Mouse (Mus musculus): ENCODE measurements around the gene Itga3. TPM values are rescaled to one million over a fixed set of nuclear protein-coding genes. Genes with fewer than 3 reads are reported as not detected.
A peak's percentile ranks its signal among the peaks of the same experiment; 100 is the strongest.

Gene Itga3
- total RNA-seq, 2 experiments from 2014 or later: 13.6 to 16.2 TPM

GRCm38 (mm10) chr11:95039766-95040165, 36.8 kb downstream of the Itga3 start:
- DNase-seq (ENCODE audit: extremely low spot score in 1 of 2, low spot score in 2 of 2): no peak
- intact Hi-C loops (cut with DNase I): no loop called here

GRCm38 (mm10) chr11:95038818-95039655, 37.6 kb downstream of the Itga3 start:
- DNase-seq (ENCODE audit: extremely low spot score in 1 of 2, low spot score in 2 of 2): no peak
- intact Hi-C loops (cut with DNase I): no loop called here

GRCm38 (mm10) chr11:95038156-95038817, 38.3 kb downstream of the Itga3 start:
- no peak for DNase-seq (ENCODE audit: extremely low spot score in 1 of 2, low spot score in 2 of 2)
- intact Hi-C loops (cut with DNase I): no loop called here

- DNase-seq (ENCODE audit: extremely low spot score in 1 of 2, low spot score in 2 of 2): no peak
- intact Hi-C loops (cut with DNase I): no loop called here
These were observed 39.3 kb downstream of the Itga3 start for GRCm38 (mm10) chr11:95037306-95037705.

- no peak for DNase-seq (ENCODE audit: extremely low spot score in 1 of 2, low spot score in 2 of 2)
- intact Hi-C loops (cut with DNase I): no loop called here
These were observed 40.1 kb downstream of the Itga3 start for GRCm38 (mm10) chr11:95036521-95036920.

GRCm38 (mm10) chr11:95034902-95035301, 41.7 kb downstream of the Itga3 start:
- DNase-seq (ENCODE audit: extremely low spot score in 1 of 2, low spot score in 2 of 2): no peak
- intact Hi-C loops (cut with DNase I): no loop called here

GRCm38 (mm10) chr11:95033617-95034016, 43.0 kb downstream of the Itga3 start:
- no peak for DNase-seq (ENCODE audit: extremely low spot score in 1 of 2, low spot score in 2 of 2)
- intact Hi-C loops (cut with DNase I): no loop called here

GRCm38 (mm10) chr11:95032945-95033344, 43.7 kb downstream of the Itga3 start:
- intact Hi-C loops (cut with DNase I): no loop called here
- DNase-seq (ENCODE audit: extremely low spot score in 1 of 2, low spot score in 2 of 2): no peak

GRCm38 (mm10) chr11:95027850-95028470, 48.6 kb downstream of the Itga3 start:
- intact Hi-C loops (cut with DNase I): no loop called here
- no peak for DNase-seq (ENCODE audit: extremely low spot score in 1 of 2, low spot score in 2 of 2)

GRCm38 (mm10) chr11:95026849-95027248, 49.8 kb downstream of the Itga3 start:
- DNase-seq (ENCODE audit: extremely low spot score in 1 of 2, low spot score in 2 of 2): no peak
- intact Hi-C loops (cut with DNase I): no loop called here

- DNase-seq (ENCODE audit: extremely low spot score in 1 of 2, low spot score in 2 of 2): no peak
- intact Hi-C loops (cut with DNase I): no loop called here
These were observed 50.5 kb downstream of the Itga3 start for GRCm38 (mm10) chr11:95026090-95026542.

- no peak for DNase-seq (ENCODE audit: extremely low spot score in 1 of 2, low spot score in 2 of 2)
- intact Hi-C loops (cut with DNase I): no loop called here
These were observed 51.2 kb downstream of the Itga3 start for GRCm38 (mm10) chr11:95025227-95026012.

GRCm38 (mm10) chr11:95024439-95025184, 52.0 kb downstream of the Itga3 start:
- intact Hi-C loops (cut with DNase I): no loop called here
- DNase-seq (ENCODE audit: extremely low spot score in 1 of 2, low spot score in 2 of 2): peak; percentile 69 to 70

- no peak for DNase-seq (ENCODE audit: extremely low spot score in 1 of 2, low spot score in 2 of 2)
- intact Hi-C loops (cut with DNase I): no loop called here
These were observed 53.1 kb downstream of the Itga3 start for GRCm38 (mm10) chr11:95023481-95023880.

DNA sequence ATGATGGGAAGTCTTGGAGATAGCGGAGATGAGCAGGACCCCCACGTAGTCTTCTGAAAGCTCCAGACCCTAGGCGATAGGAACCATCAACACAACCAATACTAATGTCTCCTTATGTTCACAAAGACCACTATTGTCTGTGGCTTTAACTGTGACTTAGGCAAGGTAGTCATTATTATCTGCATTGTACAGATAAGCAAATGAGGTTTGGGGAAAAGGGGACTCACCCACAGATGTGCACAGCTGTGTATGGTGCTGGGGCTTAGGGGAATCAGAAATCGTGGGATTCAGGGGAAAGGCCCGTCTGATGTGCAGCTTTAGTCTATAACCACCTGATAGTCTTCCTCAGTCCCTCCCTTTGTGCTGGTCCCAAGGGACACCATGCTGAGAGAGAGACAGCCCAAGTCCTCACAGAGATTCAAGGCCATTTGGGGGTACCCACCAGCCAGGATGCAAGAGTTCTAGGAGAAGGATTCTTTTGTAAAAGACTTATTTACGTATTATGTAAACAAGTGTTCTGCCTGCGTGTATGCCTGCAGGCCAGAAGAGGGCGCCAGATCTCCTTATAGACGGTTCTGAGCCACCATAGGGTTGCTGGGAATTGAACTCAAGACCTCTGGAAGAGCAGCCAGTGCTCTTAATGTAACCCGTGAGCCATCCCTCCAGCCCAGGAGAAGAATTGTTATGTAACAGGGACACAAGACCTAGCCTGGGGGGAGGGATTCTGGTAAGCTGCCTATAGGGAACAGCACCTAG, 54.2 kb downstream of the Itga3 start:
- intact Hi-C loops (cut with DNase I): no loop called here
- no peak for DNase-seq (ENCODE audit: extremely low spot score in 1 of 2, low spot score in 2 of 2)

DNA sequence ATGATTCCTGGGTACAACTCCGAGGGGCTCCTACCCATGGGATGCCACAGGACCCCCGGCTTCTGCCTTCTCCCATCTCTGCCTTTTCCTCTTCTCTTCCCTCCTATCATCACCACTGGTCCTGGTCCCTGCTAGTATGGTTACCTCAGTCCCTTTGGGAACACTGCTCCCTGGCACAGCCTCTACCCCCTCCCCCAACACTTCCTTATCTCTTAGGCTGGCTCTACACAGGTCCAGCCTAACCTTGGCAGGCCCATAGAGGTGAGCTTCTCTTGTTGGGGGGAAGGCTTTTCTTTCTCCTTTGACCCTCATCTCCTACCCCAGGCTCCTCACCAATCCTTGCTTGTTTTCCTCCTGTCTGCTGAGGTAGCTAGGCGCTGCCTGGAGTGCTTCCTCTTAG, 61.1 kb downstream of the Itga3 start:
- intact Hi-C loops (cut with DNase I): no loop called here
- DNase-seq (ENCODE audit: extremely low spot score in 1 of 2, low spot score in 2 of 2): no peak

DNA sequence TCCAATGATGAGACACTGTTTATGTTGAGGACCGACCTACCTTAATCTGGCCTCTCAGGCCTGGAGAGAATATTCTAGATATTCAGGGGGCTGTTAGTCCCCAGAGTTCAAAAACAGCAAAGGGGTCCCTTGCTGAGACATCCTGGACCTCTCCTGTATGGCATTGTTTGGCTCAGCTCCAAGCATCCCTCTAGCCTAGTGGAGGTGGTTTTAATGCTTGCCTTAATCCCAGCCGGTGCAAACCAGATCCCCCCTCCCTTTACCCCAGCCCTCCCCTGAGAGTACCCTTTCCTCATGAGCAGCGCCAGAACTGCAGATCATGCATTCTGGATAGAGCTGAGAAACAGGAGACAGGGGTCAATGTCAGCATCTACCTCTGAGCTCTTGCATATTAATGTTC, 64.1 kb downstream of the Itga3 start:
- no peak for DNase-seq (ENCODE audit: extremely low spot score in 1 of 2, low spot score in 2 of 2)
- intact Hi-C loops (cut with DNase I): no loop called here

- no peak for DNase-seq (ENCODE audit: extremely low spot score in 1 of 2, low spot score in 2 of 2)
- intact Hi-C loops (cut with DNase I): no loop called here
These were observed 64.5 kb downstream of the Itga3 start for GRCm38 (mm10) chr11:95012075-95012474.

Data from left cerebral cortex, postnatal 10 days (tissue).